Mouse (Mus musculus) adrenal gland, postnatal 14 days (tissue): ENCODE results near the gene Prmt1. TPM values are rescaled to one million over a fixed set of nuclear protein-coding genes. Genes with fewer than 3 reads are reported as not detected.

Source experiments
- DNase-seq: peaks from one replicate; pipeline ENCODE4 v3.0.0; 2021; ENCODE audit warnings: mixed read lengths
- microRNA-seq, 2 experiments: library from miRNA; unstranded; fragments of <30 nt; microRNA quantifications; one replicate each; pipeline ENCODE4 v1.2.0; 2021
- total RNA-seq: library from RNA; stranded (reverse); gene quantifications from 2 replicates; pipeline ENCODE4 v1.2.3, GENCODE M21; 2021

Gene Prmt1
- total RNA-seq, 1 experiment from 2014 or later, result 224 TPM

DNA sequence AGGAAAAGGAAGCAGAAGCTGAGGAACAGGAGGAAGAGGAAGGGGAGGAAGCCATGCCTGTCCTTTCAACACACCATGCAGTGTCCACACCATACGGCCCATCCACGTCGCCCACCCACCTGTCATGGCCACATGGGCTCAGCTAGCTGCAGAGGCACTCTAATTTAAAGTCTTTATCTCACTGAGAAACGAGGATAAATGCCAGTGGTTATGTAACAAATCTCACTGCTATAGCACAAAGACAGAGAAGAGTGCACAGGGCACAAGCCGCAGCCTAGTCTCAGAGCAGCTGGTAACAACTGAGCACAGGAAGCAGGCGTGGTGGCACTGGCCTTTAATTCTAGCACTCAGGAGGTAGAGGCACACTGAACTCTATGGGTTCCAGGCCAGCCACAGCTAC is 36.4 kb downstream of the Prmt1 start:
- no peak for DNase-seq

- DNase-seq, result no peak
These were observed 43.5 kb downstream of the Prmt1 start, which contains the start of gene Tsks for GRCm38 (mm10) chr7:44942904-44943303. Gene Tsks, plus strand, starts transcription at chr7:44943204.

- DNase-seq, result no peak
These were observed 47.7 kb downstream of the Prmt1 start for GRCm38 (mm10) chr7:44938680-44939079.

- peak; percentile 100 for DNase-seq
These were observed 56.9 kb downstream of the Prmt1 start, which contains the start of gene Ap2a1 for GRCm38 (mm10) chr7:44929204-44930151. Gene Ap2a1, minus strand, starts transcription at chr7:44929496.

DNA sequence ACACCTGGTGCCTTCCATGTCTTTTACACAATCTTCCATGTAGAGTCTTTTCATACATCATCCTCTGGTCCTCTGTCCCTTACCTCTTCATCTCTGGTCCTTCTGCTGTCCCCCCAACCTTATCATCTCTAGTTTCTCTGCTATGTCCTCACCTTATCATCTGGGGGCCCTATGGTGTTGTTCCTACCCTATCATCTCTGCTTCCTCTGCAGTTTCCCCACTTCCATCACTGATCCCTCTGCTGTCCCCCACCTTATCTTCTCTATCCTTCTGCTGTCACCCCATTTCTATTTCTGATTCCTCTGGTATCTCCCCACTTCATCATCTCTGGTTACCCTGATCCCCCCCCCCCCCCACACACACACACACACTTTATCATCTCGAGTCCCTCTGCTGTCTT is 57.8 kb downstream of the Prmt1 start:
- no peak for DNase-seq

Small RNAs within 50 kb of the gene (microRNA-seq; reads per million reads assigned to microRNA genes)
- 0.85 to 2.3 reads per million in 2 experiments for gene Mir7054

Other genes with a start within 250 kb of the Prmt1 start
- 34.3 and 52.4 TPM in 2 replicates for gene Vrk3, start 238.2 kb downstream of the Prmt1 start, total RNA-seq
- 0.79 and 1.3 TPM in 2 replicates for gene Zfp473, start 235.5 kb downstream of the Prmt1 start, total RNA-seq
- gene Nup62, start 170.5 kb downstream of the Prmt1 start, total RNA-seq, result 45.7 and 59.1 TPM in 2 replicates
- gene Il4i1, start 170.2 kb downstream of the Prmt1 start, total RNA-seq, result 2.0 and 13.8 TPM in 2 replicates
- gene Atf5, start 169.9 kb downstream of the Prmt1 start, total RNA-seq, result 147 and 165 TPM in 2 replicates
- 90.6 and 104 TPM in 2 replicates for gene Akt1s1, start 137.6 kb downstream of the Prmt1 start, total RNA-seq
- 58.8 and 66.1 TPM in 2 replicates for gene Tbc1d17, start 137.5 kb downstream of the Prmt1 start, total RNA-seq
- 35.2 and 45.1 TPM in 2 replicates for gene Pnkp, start 129.4 kb downstream of the Prmt1 start, total RNA-seq
- 239 and 241 TPM in 2 replicates for gene Ptov1, start 116.8 kb downstream of the Prmt1 start, total RNA-seq
- gene Med25, start 93.9 kb downstream of the Prmt1 start, total RNA-seq, result 75.3 and 87.2 TPM in 2 replicates
- 23.5 and 24.8 TPM in 2 replicates for gene Fuz, start 90.5 kb downstream of the Prmt1 start, total RNA-seq
- gene Ap2a1, start 57.1 kb downstream of the Prmt1 start, total RNA-seq, result 81.2 and 83.2 TPM in 2 replicates
- gene Tsks, start 43.4 kb downstream of the Prmt1 start, total RNA-seq, result not detected in 2 replicates
- 9.6 and 12.4 TPM in 2 replicates for gene Cpt1c, start 11.7 kb downstream of the Prmt1 start, total RNA-seq
- 95.1 and 108 TPM in 2 replicates for gene Irf3, start 11.1 kb upstream of the Prmt1 start, total RNA-seq
- gene Bcl2l12, start 12.1 kb upstream of the Prmt1 start, total RNA-seq, result 16.1 and 16.6 TPM in 2 replicates
- gene Scaf1, start 29.8 kb upstream of the Prmt1 start, total RNA-seq, result 76.3 and 77.2 TPM in 2 replicates
- 60.3 and 63.4 TPM in 2 replicates for gene Rras, start 31.4 kb upstream of the Prmt1 start, total RNA-seq
- gene Prr12, start 66.3 kb upstream of the Prmt1 start, total RNA-seq, result 42.6 and 44.6 TPM in 2 replicates
- 41.6 and 47.5 TPM in 2 replicates for gene Nosip, start 75.9 kb upstream of the Prmt1 start, total RNA-seq
- gene Prrg2, start 76.1 kb upstream of the Prmt1 start, total RNA-seq, result 16.0 and 16.3 TPM in 2 replicates
- gene Rcn3, start 105.7 kb upstream of the Prmt1 start, total RNA-seq, result 38.2 and 39.1 TPM in 2 replicates
- 138 and 152 TPM in 2 replicates for gene Fcgrt, start 117.3 kb upstream of the Prmt1 start, total RNA-seq
- 1,189 and 1,386 TPM in 2 replicates for gene Rps11, start 137.9 kb upstream of the Prmt1 start, total RNA-seq
- 1,693 and 2,079 TPM in 2 replicates for gene Rpl13a, start 142.2 kb upstream of the Prmt1 start, total RNA-seq
- not detected in 2 replicates for gene Gm45713, start 149.7 kb upstream of the Prmt1 start, total RNA-seq
- gene Flt3l, start 149.9 kb upstream of the Prmt1 start, total RNA-seq, result 13.3 and 25.0 TPM in 2 replicates
- gene Pih1d1, start 167.7 kb upstream of the Prmt1 start, total RNA-seq, result 55.6 and 58.5 TPM in 2 replicates
- gene Aldh16a1, start 168.0 kb upstream of the Prmt1 start, total RNA-seq, result 59.8 and 59.9 TPM in 2 replicates
- gene Slc17a7, start 177.4 kb upstream of the Prmt1 start, total RNA-seq, result 0.22 and 0.79 TPM in 2 replicates
- gene Gfy, start 193.0 kb upstream of the Prmt1 start, total RNA-seq, result not detected in 2 replicates
- gene Pth2, start 194.4 kb upstream of the Prmt1 start, total RNA-seq, result not detected in 2 replicates
- 0.22 and 0.23 TPM in 2 replicates for gene Ccdc155, start 218.3 kb upstream of the Prmt1 start, total RNA-seq
- gene Dkkl1, start 225.6 kb upstream of the Prmt1 start, total RNA-seq, result 0.98 TPM in 1 of 2 replicates, not detected in the other
- 17.8 and 19.2 TPM in 2 replicates for gene Tead2, start 229.2 kb upstream of the Prmt1 start, total RNA-seq